20 mouse cellular contexts compared by ENCODE assay signal in genomic region chr2:136919433-136919832, GRCm38 (mm10). TPM values are rescaled to one million over a fixed set of nuclear protein-coding genes. Genes with fewer than 3 reads are reported as not detected.
DNase-seq lines count a peak whose midpoint lies in the region; ATAC-seq and TF ChIP-seq lines count a peak whose summit lies in the region.
"Had no signal": no experiment of that assay in that cellular context is flagged by ENCODE, and none has a peak within 500 bp of the region (broad histone marks: within the 10 kb centered on the region; RNA-seq: fewer than 3 reads in every experiment).

No protein-coding gene starts in this region.

- H3K4me3 ChIP-seq in liver, embryonic 12.5 days = no peak overlapping the region
- H3K4me3 ChIP-seq in stomach, postnatal 0 days (ENCODE audit: low read depth, low read length) = no peak overlapping the region
- H3K4me3 ChIP-seq: erythroblast, embryonic 14.5 days; heart, embryonic 12.5 days; midbrain, embryonic 12.5 days; myocyte had no signal

- DNase-seq in liver (no peak), ES-CJ7 (ENCODE audit: low read depth, low spot score) (peak; percentile 21), ZHBTc4 (ENCODE audit: low read depth, low spot score) (peak; percentile 37)
- DNase-seq in stomach, postnatal 0 days (ENCODE audit: low spot score) = no peak
- DNase-seq in adrenal gland, postnatal 14 days = no peak
- no peak for DNase-seq in embryo, embryonic 10 days (ENCODE audit: low spot score)
- DNase-seq: cerebellum, adult 8-10 months; heart, postnatal 36 days; layer of hippocampus, adult 9-11 months; retina, postnatal 1 day; thymus, postnatal 4 days had no signal

- H3K4me1 ChIP-seq in liver, embryonic 12.5 days = peaks cover 30% of the 10 kb centered on the region
- no peaks in the 10 kb centered on the region for H3K4me1 ChIP-seq in stomach, postnatal 0 days (replicated peaks; ENCODE audit: control insufficient read depth, insufficient read depth)
- H3K4me1 ChIP-seq: midbrain, embryonic 12.5 days had no signal

- H3K27ac ChIP-seq in liver, embryonic 12.5 days = peak overlapping the region; percentile 37
- peak overlapping the region; percentile 74 for H3K27ac ChIP-seq in stomach, postnatal 0 days (replicated peaks)
- H3K27ac ChIP-seq: kidney, postnatal 0 days; midbrain, embryonic 12.5 days had no signal

- H3K27me3 ChIP-seq in liver, embryonic 12.5 days (replicated peaks) = no peaks in the 10 kb centered on the region
- H3K27me3 ChIP-seq in stomach, postnatal 0 days (ENCODE audit: control insufficient read depth, insufficient read depth, low read length) = no peaks in the 10 kb centered on the region
- H3K27me3 ChIP-seq: heart, embryonic 12.5 days; midbrain, embryonic 12.5 days; Patski had no signal

- no peak overlapping the region for H3K4me2 ChIP-seq in liver, embryonic 12.5 days
- no peak overlapping the region for H3K4me2 ChIP-seq in stomach, postnatal 0 days (replicated peaks; ENCODE audit: low read depth)
- H3K4me2 ChIP-seq: heart, embryonic 12.5 days; midbrain, embryonic 12.5 days had no signal

- H3K36me3 ChIP-seq in liver, embryonic 12.5 days = no peaks in the 10 kb centered on the region
- no peaks in the 10 kb centered on the region for H3K36me3 ChIP-seq in stomach, postnatal 0 days (ENCODE audit: control insufficient read depth, insufficient read depth, low read length)
- H3K36me3 ChIP-seq: heart, embryonic 12.5 days; midbrain, embryonic 12.5 days had no signal

- no peaks in the 10 kb centered on the region for H3K9me3 ChIP-seq in liver, embryonic 12.5 days (replicated peaks)
- no peaks in the 10 kb centered on the region for H3K9me3 ChIP-seq in stomach, postnatal 0 days (ENCODE audit: control insufficient read depth, low read length)
- H3K9me3 ChIP-seq: heart, embryonic 12.5 days; midbrain, embryonic 12.5 days had no signal

- TF ChIP-seq CTCF in stomach, postnatal 0 days (IDR thresholded peaks at IDR 0.05; ENCODE audit: low read depth) = no peak

- WGBS in liver, embryonic 12.5 days (ENCODE audit: insufficient replicate concordance) = 67% methylated on average over 1 of the region's 1 CpGs
- 93% methylated on average over 1 of the region's 1 CpGs for WGBS in stomach, postnatal 0 days

- H3K9ac ChIP-seq in liver, embryonic 12.5 days = no peak overlapping the region
- H3K9ac ChIP-seq in stomach, postnatal 0 days (ENCODE audit: low read length) = no peak overlapping the region
- H3K9ac ChIP-seq: heart, embryonic 12.5 days; midbrain, embryonic 12.5 days had no signal

- no peak for ATAC-seq in liver, embryonic 12.5 days
- 0 out of 2 replicates have a peak, but pooled peaks have one; percentile 12 for ATAC-seq in stomach, postnatal 0 days (ENCODE audit: low FRiP score, low TSS enrichment)
- ATAC-seq: forebrain, embryonic 16.5 days; lung, postnatal 0 days; Patski had no signal

- no peak for TF ChIP-seq EP300 in stomach, postnatal 0 days (optimal IDR thresholded peaks at IDR 0.05)

RNA-seq across cellular contexts. Expression of gene AL731706.1, which starts 28.2 kb away (rescaled TPM):
- 14.0 and 17.1 TPM in 2 replicates for polyA plus RNA-seq in liver, embryonic 12.5 days (2016; fragmentation: Nextera tagmentation; extraction: Ambion mirVana)
- 26.3 and 33.2 TPM in 2 replicates for polyA plus RNA-seq in stomach, postnatal 0 days (2015; fragmentation: Nextera tagmentation; extraction: Ambion mirVana)
- total RNA-seq in adrenal gland, postnatal 14 days (2021) = 10.9 and 16.1 TPM in 2 replicates

RNA-seq across cellular contexts. Expression of gene Mkks, which starts 28.2 kb away (rescaled TPM):
- polyA plus RNA-seq in liver, embryonic 12.5 days (2016; fragmentation: Nextera tagmentation; extraction: Ambion mirVana) = 6.9 and 7.1 TPM in 2 replicates
- 10.8 and 15.6 TPM in 2 replicates for polyA plus RNA-seq in stomach, postnatal 0 days (2015; fragmentation: Nextera tagmentation; extraction: Ambion mirVana)
- total RNA-seq in adrenal gland, postnatal 14 days (2021) = 31.1 and 32.3 TPM in 2 replicates

RNA-seq across cellular contexts. Expression of gene Slx4ip, which starts 28.4 kb away (rescaled TPM):
- 3.3 and 3.5 TPM in 2 replicates for polyA plus RNA-seq in liver, embryonic 12.5 days (2016; fragmentation: Nextera tagmentation; extraction: Ambion mirVana)
- 2.1 TPM in 2 replicates for polyA plus RNA-seq in stomach, postnatal 0 days (2015; fragmentation: Nextera tagmentation; extraction: Ambion mirVana)
- total RNA-seq in adrenal gland, postnatal 14 days (2021) = 4.6 and 5.8 TPM in 2 replicates

RNA-seq across cellular contexts. Expression of gene AL731706.2, which starts 34.0 kb away (rescaled TPM):
- polyA plus RNA-seq in liver, embryonic 12.5 days (2016; fragmentation: Nextera tagmentation; extraction: Ambion mirVana) = 12.0 and 19.6 TPM in 2 replicates
- polyA plus RNA-seq in stomach, postnatal 0 days (2015; fragmentation: Nextera tagmentation; extraction: Ambion mirVana) = 21.3 and 27.6 TPM in 2 replicates
- total RNA-seq in adrenal gland, postnatal 14 days (2021) = 5.3 and 22.3 TPM in 2 replicates
- polyA plus RNA-seq: erythroblast, embryonic 14.5 days had no signal

Comparison
In these comparisons a context has a peak if more than half of its experiments do, and no peak if none do; other contexts are left out.
1. DNase-seq: peak in ES-CJ7 (single experiment) and ZHBTc4 (single experiment); none in liver (single experiment), stomach, postnatal 0 days (single experiment), adrenal gland, postnatal 14 days (single experiment) and embryo, embryonic 10 days (single experiment).